Mouse (Mus musculus) lung, postnatal 0 days (tissue): ENCODE measurements at regions not wholly inside any gene's neighbourhood (a gene's known extent, or its start where the extent isn't known, plus 50 kb on each side); places are given as distances from the start of the nearest gene placed in this dataset.

Source experiments
- CTCF ChIP-seq: IDR thresholded peaks from 2 replicates; pipeline ENCODE4 v1.5.1; 2016; ENCODE audit warnings: antibody characterized with exemption, mild to moderate bottlenecking
- EP300 ChIP-seq: IDR thresholded peaks from 2 replicates; pipeline ENCODE4 v1.6.1; 2016; ENCODE audit warnings: antibody characterized with exemption, mild to moderate bottlenecking, control low read depth

GRCm38 (mm10) chr1:57259626-57260025 is 117.8 kb upstream of the 1700066M21Rik start:
- TF ChIP-seq EP300, result no peak
- no peak for TF ChIP-seq CTCF
